Mouse (Mus musculus) small intestine, adult 2 months (tissue): ENCODE measurements around the gene Fam189a1. TPM values are rescaled to one million over a fixed set of nuclear protein-coding genes. Genes with fewer than 3 reads are reported as not detected.

ENCODE experiments used
- H3K27ac ChIP-seq: fragments of 200-500 bp; 2 replicates; pipeline ENCODE4 v1.5.1; 2012; ENCODE audit warnings: low read depth, low read length, control low read depth, inconsistent platforms; ENCODE audit not compliant: insufficient read depth
- H3K27me3 ChIP-seq: fragments of 200-500 bp; 2 replicates; pipeline ENCODE4 v1.6.1; 2012; ENCODE audit warnings: mild to moderate bottlenecking, moderate library complexity, low read length, inconsistent platforms; ENCODE audit not compliant: control insufficient read depth, insufficient read depth
- H3K36me3 ChIP-seq: fragments of 200-500 bp; 2 replicates; pipeline ENCODE4 v1.6.1; 2012; ENCODE audit warnings: mild to moderate bottlenecking, low read length, control low read depth, inconsistent platforms; ENCODE audit not compliant: control insufficient read depth, insufficient read depth
- H3K4me1 ChIP-seq: fragments of 200-500 bp; 2 replicates; pipeline ENCODE4 v1.6.1; 2012; ENCODE audit warnings: low read length, inconsistent platforms, mixed read lengths; ENCODE audit not compliant: control insufficient read depth, insufficient read depth, insufficient read length
- H3K4me3 ChIP-seq: fragments of 200-500 bp; 2 replicates; pipeline ENCODE4 v1.5.1; 2012; ENCODE audit warnings: low read depth, mild to moderate bottlenecking, control low read depth, inconsistent platforms, low read length, moderate library complexity
- CTCF ChIP-seq: fragments of 200-500 bp; IDR thresholded peaks from 2 replicates; pipeline ENCODE4 v1.5.1; 2012; ENCODE audit warnings: low read depth, mild to moderate bottlenecking, control low read depth, inconsistent platforms, low read length, moderate library complexity, mixed read lengths; ENCODE audit not compliant: insufficient replicate concordance, insufficient read length; ENCODE audit errors: extremely low read depth
- POLR2A ChIP-seq: fragments of 200-500 bp; IDR thresholded peaks from 2 replicates; pipeline ENCODE4 v1.6.1; 2012; ENCODE audit warnings: low read depth, mild to moderate bottlenecking, control low read depth, inconsistent platforms, low read length, moderate library complexity
- WGBS: fragments of 180-500 bp; shearing (Covaris S2); methylation state at CpG from one replicate; pipeline ENCODE4 v1.1.7; 2018; 5-methylcytosine and 5-hydroxymethylcytosine counted together
- polyA plus RNA-seq: library from polyadenylated mRNA; depleted of rRNA; stranded (reverse); fragments of >200 nt; gene quantifications from 2 replicates; pipeline ENCODE4 v1.2.3, GENCODE M21; 2012

Fam189a1 gene
- polyA plus RNA-seq, 1 experiment: 4.3 TPM

GRCm38 (mm10) chr7:64776708-64777489, 379.5 kb downstream of the Fam189a1 start:
- Histone ChIP-seq H3K4me1 (no peaks in the 10 kb centered on the region), H3K36me3 (no peaks in the 10 kb centered on the region), H3K27me3 (no peaks in the 10 kb centered on the region), H3K27ac (no peak overlapping the region), H3K4me3 (no peak overlapping the region)
- 72% methylated on average over 13 of the region's 13 CpGs for WGBS
- TF ChIP-seq POLR2A: no peak
- no peak for TF ChIP-seq CTCF

- Histone ChIP-seq H3K27ac (no peak overlapping the region), H3K4me3 (no peak overlapping the region), H3K27me3 (no peaks in the 10 kb centered on the region), H3K36me3 (no peaks in the 10 kb centered on the region), H3K4me1 (no peaks in the 10 kb centered on the region)
- TF ChIP-seq CTCF (no peak), POLR2A (no peak)
- WGBS: 39% methylated on average over 10 of the region's 10 CpGs
Measured at GRCm38 (mm10) chr7:64773465-64773864, 382.9 kb downstream of the Fam189a1 start.

- no peaks in the 10 kb centered on the region for H3K36me3 ChIP-seq
- no peaks in the 10 kb centered on the region for H3K27me3 ChIP-seq
- no peak overlapping the region for H3K27ac ChIP-seq
- TF ChIP-seq CTCF (no peak), POLR2A (no peak)
- no peak overlapping the region for H3K4me3 ChIP-seq
- H3K4me1 ChIP-seq: no peaks in the 10 kb centered on the region
- WGBS: 80% methylated on average over 8 of the region's 8 CpGs
Measured at GRCm38 (mm10) chr7:64770779-64771390, 385.5 kb downstream of the Fam189a1 start.

- no peak for TF ChIP-seq POLR2A
- TF ChIP-seq CTCF: no peak
- 48% methylated on average over 7 of the region's 7 CpGs for WGBS
Measured at GRCm38 (mm10) chr7:64769768-64770167, 386.6 kb downstream of the Fam189a1 start.

GRCm38 (mm10) chr7:64765595-64765994, 390.8 kb downstream of the Fam189a1 start:
- H3K27me3 ChIP-seq: no peaks in the 10 kb centered on the region
- H3K36me3 ChIP-seq: no peaks in the 10 kb centered on the region
- TF ChIP-seq POLR2A: no peak
- no peak for TF ChIP-seq CTCF
- no peaks in the 10 kb centered on the region for H3K4me1 ChIP-seq
- no peak overlapping the region for H3K4me3 ChIP-seq
- H3K27ac ChIP-seq: no peak overlapping the region
- 69% methylated on average over 3 of the region's 3 CpGs for WGBS

More at GRCm38 (mm10) chr7:64769768-64770167, 386.6 kb downstream of the Fam189a1 start:
- Histone ChIP-seq H3K27me3 (no peaks in the 10 kb centered on the region), H3K4me1 (no peaks in the 10 kb centered on the region), H3K36me3 (no peaks in the 10 kb centered on the region), H3K27ac (no peak overlapping the region), H3K4me3 (no peak overlapping the region)

GRCm38 (mm10) chr7:64755141-64755540, 401.2 kb downstream of the Fam189a1 start:
- TF ChIP-seq CTCF: no peak
- no peak for TF ChIP-seq POLR2A
- H3K36me3 ChIP-seq: no peaks in the 10 kb centered on the region
- 82% methylated on average over 7 of the region's 7 CpGs for WGBS
- H3K27ac ChIP-seq: no peak overlapping the region
- no peak overlapping the region for H3K4me3 ChIP-seq
- no peaks in the 10 kb centered on the region for H3K4me1 ChIP-seq
- no peaks in the 10 kb centered on the region for H3K27me3 ChIP-seq

- WGBS: 57% methylated on average over 7 of the region's 7 CpGs
- H3K4me1 ChIP-seq: no peaks in the 10 kb centered on the region
- H3K36me3 ChIP-seq: no peaks in the 10 kb centered on the region
- H3K27me3 ChIP-seq: no peaks in the 10 kb centered on the region
- TF ChIP-seq CTCF (no peak), POLR2A (no peak)
- H3K4me3 ChIP-seq: no peak overlapping the region
- no peak overlapping the region for H3K27ac ChIP-seq
Measured at GRCm38 (mm10) chr7:64754161-64754560, 402.2 kb downstream of the Fam189a1 start.
